Comparison of ENCODE assay signal across 8 mouse cellular contexts in the genomic region with DNA sequence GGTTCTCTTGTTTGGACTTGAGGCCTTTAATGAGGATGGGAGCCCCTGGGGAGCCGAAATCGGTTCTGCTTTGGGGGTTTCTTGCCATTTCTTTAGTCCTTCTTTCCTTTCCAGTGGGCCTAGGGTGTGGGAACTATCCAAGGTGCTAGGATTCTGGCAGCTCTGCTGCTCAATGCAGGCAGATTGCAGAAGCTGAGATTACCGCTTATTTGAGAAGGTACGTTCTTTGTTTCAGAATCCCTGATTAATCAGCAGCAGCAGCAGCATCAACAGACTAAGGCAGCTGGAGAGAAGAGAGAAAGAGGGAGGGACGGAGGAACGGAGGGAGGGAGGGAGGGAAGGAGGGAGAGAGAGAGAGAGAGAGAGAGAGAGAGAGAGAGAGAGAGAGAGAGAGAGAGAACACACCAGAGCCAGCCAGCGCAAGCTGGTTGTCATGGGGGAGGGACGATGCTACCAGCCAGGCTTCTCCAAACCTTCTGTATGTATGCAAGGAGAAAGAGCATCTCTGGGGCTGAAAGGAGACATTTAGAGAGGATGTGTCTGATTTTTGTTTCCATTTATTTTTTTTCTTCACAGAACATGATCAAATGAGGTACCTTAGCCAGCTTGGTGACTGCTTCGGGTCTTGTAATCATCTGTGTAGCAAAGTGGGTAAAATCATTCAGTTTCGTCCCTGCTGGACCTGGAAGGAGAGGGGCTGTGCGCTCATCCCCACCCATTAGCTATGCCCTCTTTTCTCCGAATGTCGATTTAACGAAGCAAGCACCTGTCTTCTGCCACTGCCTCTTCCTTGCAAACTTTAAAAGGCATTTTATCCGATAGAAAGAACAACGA. TPM values are rescaled to one million over a fixed set of nuclear protein-coding genes. Genes with fewer than 3 reads are reported as not detected.
DNase-seq lines count a peak whose midpoint lies in the region.

A gene (plus strand): TSS at position 120 of the 834 bp plus-strand sequence.

- intact Hi-C loops in left cerebral cortex, postnatal 14 days (cut with DNase I) = loop anchor here (10.0 kb wide), 1 partner anchor 208 kb away; no protein-coding TSS in a partner anchor

- DNase-seq in NIH3T3 (ENCODE audit: low read depth) = peak; percentile 46
- DNase-seq in cerebellum, adult 9-10 months = peak; percentile 85
- peak; percentile 54 to 78 for DNase-seq in frontal cortex, postnatal 10 days (ENCODE audit: low spot score in 2 of 2)
- DNase-seq in left cerebral cortex, postnatal 14 days (ENCODE audit: low spot score in 2 of 2) = peak; percentile 68 to 83
- peak; percentile 79 for DNase-seq in right cerebral cortex, adult 18-20 months
- DNase-seq in heart, adult 18-20 months = no peak
- DNase-seq in natural killer cell, adult 2 months (ENCODE audit: low spot score in 2 of 2) = no peak
- no peak for DNase-seq in B cell, adult 2 months

RNA-seq across cellular contexts. Expression of the gene that starts here (rescaled TPM):
- total RNA-seq in left cerebral cortex, postnatal 14 days (2021) = 10 to 100 TPM; 47.5 to 52.2 TPM
- not detected for total RNA-seq in heart, adult 18-20 months (2021)

Comparison
In these comparisons a context has a peak if more than half of its experiments do, and no peak if none do; other contexts are left out.
1. RNA of the gene that starts here (total RNA-seq): 47.5 to 52.2 TPM in left cerebral cortex, postnatal 14 days; not detected in heart, adult 18-20 months; every median in the first group is over 10 times any median in the second.
2. DNase-seq: peak in NIH3T3 (single experiment), cerebellum, adult 9-10 months (single experiment), frontal cortex, postnatal 10 days (2 of 2), left cerebral cortex, postnatal 14 days (2 of 2) and right cerebral cortex, adult 18-20 months (single experiment); none in heart, adult 18-20 months (0 of 2), natural killer cell, adult 2 months (0 of 2) and B cell, adult 2 months (0 of 2).